Comparison of ENCODE assay signal across 8 mouse cellular contexts in genomic region chr5:34659686-34660590, GRCm38 (mm10). TPM values are rescaled to one million over a fixed set of nuclear protein-coding genes. Genes with fewer than 3 reads are reported as not detected.
DNase-seq lines count a peak whose midpoint lies in the region; ATAC-seq and TF ChIP-seq lines count a peak whose summit lies in the region.

Nop14 (minus strand) TSS chr5:34660148.
Grk4 (plus strand) TSS chr5:34660379.

- peaks cover 5% of the 10 kb centered on the region; the same call in 1 of the 2 replicates for H3K4me1 ChIP-seq in embryonic facial prominence, embryonic 14.5 days (ENCODE audit: control insufficient read depth, insufficient read depth, low read length)
- H3K4me1 ChIP-seq in heart, adult 2 months (ENCODE audit: control insufficient read depth, insufficient read depth, low read length), result peaks cover 4% of the 10 kb centered on the region
- H3K4me1 ChIP-seq in limb, embryonic 13.5 days, result peaks cover 17% of the 10 kb centered on the region
- peaks cover 8% of the 10 kb centered on the region for H3K4me1 ChIP-seq in midbrain, embryonic 16.5 days (ENCODE audit: control insufficient read depth, insufficient read depth, low read length)

- peak; percentile 86 for TF ChIP-seq EP300 in heart, adult 2 months (IDR thresholded peaks at IDR 0.05; ENCODE audit: insufficient read depth, low read depth, low read length)

- peak; percentile 100 for DNase-seq in 3T3-L1 (ENCODE audit: low read depth, low spot score)
- peak; percentile 93 to 97 for DNase-seq in adrenal gland, postnatal 4 days (ENCODE audit: low spot score in 2 of 2)
- peak; percentile 100 for DNase-seq in embryonic facial prominence, embryonic 14.5 days (ENCODE audit: low spot score)
- peak; percentile 96 to 100 for DNase-seq in heart, adult 2 months
- peak; percentile 100 for DNase-seq in kidney, adult 8-10 months
- DNase-seq in spleen, postnatal 10 days (ENCODE audit: low spot score in 2 of 2), result peak; percentile 98 to 99

- peak within 1 kb of the TSS; percentile 59 for H3K4me2 ChIP-seq in embryonic facial prominence, embryonic 14.5 days (ENCODE audit: low read depth, low read length)
- peak within 1 kb of the TSS; percentile 83 for H3K4me2 ChIP-seq in limb, embryonic 13.5 days (replicated peaks)
- H3K4me2 ChIP-seq in midbrain, embryonic 16.5 days (ENCODE audit: low read length), result peak within 1 kb of the TSS; percentile 65

- no peaks in the 10 kb centered on the region for H3K27me3 ChIP-seq in embryonic facial prominence, embryonic 14.5 days (replicated peaks; ENCODE audit: control insufficient read depth, insufficient read depth, low read length)
- no peaks in the 10 kb centered on the region for H3K27me3 ChIP-seq in heart, adult 2 months (ENCODE audit: control insufficient read depth, insufficient read depth, low read length)
- H3K27me3 ChIP-seq in limb, embryonic 13.5 days, result no peaks in the 10 kb centered on the region
- H3K27me3 ChIP-seq in midbrain, embryonic 16.5 days (ENCODE audit: control insufficient read depth, insufficient read depth, low read depth, low read length), result no peaks in the 10 kb centered on the region

- under 1% methylated on average over 59 of the region's 60 CpGs for WGBS in embryonic facial prominence, embryonic 14.5 days
- under 1% methylated on average over 60 of the region's 60 CpGs for WGBS in heart, adult 2 months
- WGBS in limb, embryonic 13.5 days, result under 1% methylated on average over 60 of the region's 60 CpGs
- WGBS in midbrain, embryonic 16.5 days, result under 1% methylated on average over 60 of the region's 60 CpGs

- peak; percentile 93 for TF ChIP-seq POLR2A in heart, adult 2 months (IDR thresholded peaks at IDR 0.05; ENCODE audit: insufficient read depth, low read depth, low read length)

- peak within 1 kb of the TSS; percentile 91 for H3K27ac ChIP-seq in embryonic facial prominence, embryonic 14.5 days (replicated peaks; ENCODE audit: low read depth, low read length)
- H3K27ac ChIP-seq in heart, adult 2 months, result peak within 1 kb of the TSS; percentile 86
- H3K27ac ChIP-seq in limb, embryonic 13.5 days, result peak within 1 kb of the TSS; percentile 84
- peak within 1 kb of the TSS; percentile 82 for H3K27ac ChIP-seq in midbrain, embryonic 16.5 days (ENCODE audit: low read length)

- TF ChIP-seq CTCF in heart, adult 2 months (IDR thresholded peaks at IDR 0.05), result no peak; the same call in none of the 2 replicates

- H3K4me3 ChIP-seq in embryonic facial prominence, embryonic 14.5 days (ENCODE audit: low read depth, low read length), result peak within 1 kb of the TSS; percentile 75
- H3K4me3 ChIP-seq in heart, adult 2 months, result peak within 1 kb of the TSS; percentile 78
- peak within 1 kb of the TSS; percentile 77 for H3K4me3 ChIP-seq in limb, embryonic 13.5 days
- H3K4me3 ChIP-seq in midbrain, embryonic 16.5 days (ENCODE audit: low read depth, low read length), result peak within 1 kb of the TSS; percentile 59

- intact Hi-C loops in heart, adult 2 months (cut with DNase I), result loop anchor here (2.0 to 10.0 kb wide), 4 partner anchors 23 to 385 kb away; partner anchors contain the start of genes Fam193a, Hgfac, Htt and Mfsd10

- peak within 1 kb of the TSS; percentile 76 for H3K9ac ChIP-seq in embryonic facial prominence, embryonic 14.5 days (ENCODE audit: low read depth, low read length)
- peak within 1 kb of the TSS; percentile 80 for H3K9ac ChIP-seq in heart, adult 2 months (ENCODE audit: low read depth, low read length)
- H3K9ac ChIP-seq in limb, embryonic 13.5 days, result peak within 1 kb of the TSS; percentile 78
- H3K9ac ChIP-seq in midbrain, embryonic 16.5 days (ENCODE audit: low read depth, low read length), result peak within 1 kb of the TSS; percentile 73

- no peaks in the 10 kb centered on the region for H3K9me3 ChIP-seq in embryonic facial prominence, embryonic 14.5 days (ENCODE audit: control insufficient read depth, low read length)
- H3K9me3 ChIP-seq in limb, embryonic 13.5 days, result no peaks in the 10 kb centered on the region
- H3K9me3 ChIP-seq in midbrain, embryonic 16.5 days (replicated peaks; ENCODE audit: control insufficient read depth, low read length, poor library complexity, severe bottlenecking), result no peaks in the 10 kb centered on the region

- no peaks in the 10 kb centered on the region for H3K79me2 ChIP-seq in heart, adult 2 months (replicated peaks; ENCODE audit: control insufficient read depth, insufficient read depth, low read length)

- peak; percentile 100 for ATAC-seq in embryonic facial prominence, embryonic 14.5 days (ENCODE audit: low read depth)
- peak; percentile 100 for ATAC-seq in limb, embryonic 13.5 days (ENCODE audit: low FRiP score, low read depth)
- ATAC-seq in midbrain, embryonic 16.5 days, result peak; percentile 100

- H3K36me3 ChIP-seq in embryonic facial prominence, embryonic 14.5 days (ENCODE audit: control insufficient read depth, insufficient read depth, low read length), result peaks cover 24% of the 10 kb centered on the region
- H3K36me3 ChIP-seq in heart, adult 2 months (ENCODE audit: control insufficient read depth, insufficient read depth, low read length), result peaks cover 6% of the 10 kb centered on the region; the same call in 1 of the 2 replicates
- H3K36me3 ChIP-seq in limb, embryonic 13.5 days, result peaks cover 23% of the 10 kb centered on the region
- peaks cover 9% of the 10 kb centered on the region; the same call in 1 of the 2 replicates for H3K36me3 ChIP-seq in midbrain, embryonic 16.5 days (ENCODE audit: control insufficient read depth, insufficient read depth, low read length)

RNA-seq across cellular contexts. Expression of gene Nop14, which starts in this region (rescaled TPM):
- 10 to 100 TPM; 22.7 to 24.2 TPM for total RNA-seq in adrenal gland, postnatal 4 days (2021)
- 22.7 and 24.6 TPM in 2 replicates for polyA plus RNA-seq in embryonic facial prominence, embryonic 14.5 days (2014; fragmentation: Nextera tagmentation; extraction: Ambion mirVana)
- 10 to 100 TPM; 11.4 to 11.8 TPM for total RNA-seq in heart, adult 2 months (2021)
- 8.5 and 15.8 TPM in 2 replicates for polyA plus RNA-seq in heart, adult 2 months (2012; rRNA removed)
- 29.0 and 31.1 TPM in 2 replicates for polyA plus RNA-seq in limb, embryonic 13.5 days (2015; fragmentation: Nextera tagmentation; extraction: Ambion mirVana)
- polyA plus RNA-seq in midbrain, embryonic 16.5 days (2015; fragmentation: Nextera tagmentation; extraction: Ambion mirVana), result 19.7 and 20.6 TPM in 2 replicates

RNA-seq across cellular contexts. Expression of gene Grk4, which starts in this region (rescaled TPM):
- 1 to 10 TPM; 4.0 to 4.3 TPM for total RNA-seq in adrenal gland, postnatal 4 days (2021)
- 2.2 and 2.3 TPM in 2 replicates for polyA plus RNA-seq in embryonic facial prominence, embryonic 14.5 days (2014; fragmentation: Nextera tagmentation; extraction: Ambion mirVana)
- total RNA-seq in heart, adult 2 months (2021), result under 1 TPM; 0.84 TPM
- polyA plus RNA-seq in heart, adult 2 months (2012; rRNA removed), result 0.74 and 1.3 TPM in 2 replicates
- polyA plus RNA-seq in limb, embryonic 13.5 days (2015; fragmentation: Nextera tagmentation; extraction: Ambion mirVana), result 3.7 and 5.9 TPM in 2 replicates
- 2.8 and 3.2 TPM in 2 replicates for polyA plus RNA-seq in midbrain, embryonic 16.5 days (2015; fragmentation: Nextera tagmentation; extraction: Ambion mirVana)

Comparison
In these comparisons a context has a peak if more than half of its experiments do, and no peak if none do; other contexts are left out.
1. Peak in every context shown above with its lines: DNase-seq, ATAC-seq, H3K4me3 ChIP-seq and H3K27ac ChIP-seq.